Mouse (Mus musculus) liver, adult 10 weeks (tissue): Measurements from ENCODE around the gene 3110001I22Rik. TPM values are rescaled to one million over a fixed set of nuclear protein-coding genes. Genes with fewer than 3 reads are reported as not detected.

Source experiments
- polyA plus RNA-seq: library from polyadenylated mRNA; stranded (reverse); fragments of 350-450 nt; fragmentation: Illumina TruSeq; extraction: RNeasy Lipid Tissue Mini Kit (QIAGEN cat#74804); gene quantifications from one replicate; pipeline ENCODE4 v1.2.3, GENCODE M21; 2014; ENCODE audit warnings: low read depth, low replicate concordance

3110001I22Rik gene
- polyA plus RNA-seq = 2.9 TPM

GRCm38 (mm10) chr16:13671685-13672385 is at the start of gene 3110001I22Rik, which contains the start of gene Bfar:
Gene 3110001I22Rik, plus strand, starts transcription at chr16:13671929.
Gene Bfar, plus strand, starts transcription at chr16:13671858.

DNA sequence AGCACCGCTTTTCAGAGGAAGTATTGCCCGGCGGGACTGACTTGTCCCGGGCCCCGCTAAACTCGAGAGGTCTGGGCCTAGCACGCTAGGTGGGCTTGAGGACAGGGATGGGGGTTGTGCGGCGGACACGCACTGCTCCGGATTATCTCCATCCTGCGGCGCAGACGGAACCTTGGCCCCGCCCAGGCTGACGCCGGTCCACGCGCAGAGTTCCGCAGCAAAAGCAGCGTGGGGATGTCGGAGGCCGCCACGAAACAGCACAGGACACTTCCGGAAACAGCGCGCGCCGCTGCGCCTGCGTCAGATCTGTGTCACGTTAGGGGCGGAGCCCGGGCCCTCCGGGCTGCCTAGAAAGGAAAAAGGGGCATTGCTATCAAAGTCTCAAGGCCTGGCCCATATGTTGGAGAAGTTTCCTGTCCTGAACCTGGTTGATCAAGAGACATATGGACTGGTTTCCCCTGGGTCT is 3.8 kb upstream of the 3110001I22Rik start, which contains the start of gene Parn:
TSS of gene Parn (minus strand) at position 293 of the 466 bp plus-strand sequence.

Other genes with a start within 250 kb of the 3110001I22Rik start
- gene Parn, start 3.8 kb upstream of the 3110001I22Rik start, polyA plus RNA-seq = 16.2 TPM
- 32.4 TPM for gene Bfar, start 71 bp upstream of the 3110001I22Rik start, polyA plus RNA-seq
- not detected for gene Pla2g10, start 59.1 kb downstream of the 3110001I22Rik start, polyA plus RNA-seq
- 12.3 TPM for gene Rrn3, start 108.8 kb downstream of the 3110001I22Rik start, polyA plus RNA-seq
- 39.9 TPM for gene Ntan1, start 146.9 kb downstream of the 3110001I22Rik start, polyA plus RNA-seq
- gene Pdxdc1, start 231.2 kb downstream of the 3110001I22Rik start, polyA plus RNA-seq = 55.9 TPM
- gene Mpv17l, start 231.2 kb downstream of the 3110001I22Rik start, polyA plus RNA-seq = 68.8 TPM